In genomic region chr5:121843138-121843905, GRCm38 (mm10) we compare ENCODE assay signal across 8 mouse cellular contexts. TPM values are rescaled to one million over a fixed set of nuclear protein-coding genes. Genes with fewer than 3 reads are reported as not detected.
DNase-seq lines count a peak whose midpoint lies in the region; ATAC-seq and TF ChIP-seq lines count a peak whose summit lies in the region.

No protein-coding gene starts in this region.

- TF ChIP-seq EP300 in ES-Bruce4 (IDR thresholded peaks at IDR 0.05; ENCODE audit: insufficient read depth, low read depth, low read length), result no peak

- 15% methylated on average over 17 of the region's 17 CpGs for WGBS in heart, embryonic 10.5 days
- 12% methylated on average over 17 of the region's 17 CpGs for WGBS in forebrain, embryonic 16.5 days
- 14% methylated on average over 17 of the region's 17 CpGs for WGBS in liver, embryonic 15.5 days (ENCODE audit: insufficient replicate concordance)

- intact Hi-C loops in heart, postnatal 25 days (cut with DNase I), result loop anchor here (5.0 to 10.0 kb wide), 2 partner anchors 49 to 131 kb away; partner anchors contain the start of gene Atxn2

- DNase-seq in heart, embryonic 10.5 days (ENCODE audit: low spot score), result no peak
- no peak for DNase-seq in heart, postnatal 25 days (ENCODE audit: low spot score)
- DNase-seq in layer of hippocampus, adult 11-12 months (ENCODE audit: low spot score), result no peak
- no peak for DNase-seq in thymus, postnatal 14 days

- H3K4me3 ChIP-seq in heart, embryonic 10.5 days, result peak overlapping the region; percentile 67
- peak overlapping the region; percentile 19 for H3K4me3 ChIP-seq in ES-Bruce4 (ENCODE audit: low read depth, low read length)
- H3K4me3 ChIP-seq in forebrain, embryonic 16.5 days (replicated peaks; ENCODE audit: low read length), result peak overlapping the region; percentile 48; the same call in 1 of the 2 replicates
- H3K4me3 ChIP-seq in liver, embryonic 15.5 days (replicated peaks), result peak overlapping the region; percentile 61

- H3K9ac ChIP-seq in ES-Bruce4 (ENCODE audit: low read depth, poor library complexity, severe bottlenecking), result no peak overlapping the region
- H3K9ac ChIP-seq in forebrain, embryonic 16.5 days (replicated peaks; ENCODE audit: low read depth, low read length), result no peak overlapping the region
- peak overlapping the region; percentile 58; the same call in 1 of the 2 replicates for H3K9ac ChIP-seq in liver, embryonic 15.5 days

- no peak for TF ChIP-seq CTCF in ES-Bruce4 (IDR thresholded peaks at IDR 0.05; ENCODE audit: low read depth, low read length)

- H3K36me3 ChIP-seq in heart, embryonic 10.5 days, result no peaks in the 10 kb centered on the region
- H3K36me3 ChIP-seq in ES-Bruce4 (ENCODE audit: control insufficient read depth, insufficient read depth, low read length, poor library complexity, severe bottlenecking), result no peaks in the 10 kb centered on the region
- no peaks in the 10 kb centered on the region for H3K36me3 ChIP-seq in forebrain, embryonic 16.5 days (ENCODE audit: control insufficient read depth, insufficient read depth)
- H3K36me3 ChIP-seq in liver, embryonic 15.5 days (replicated peaks), result no peaks in the 10 kb centered on the region

- no peaks in the 10 kb centered on the region for H3K9me3 ChIP-seq in heart, embryonic 10.5 days
- no peaks in the 10 kb centered on the region for H3K9me3 ChIP-seq in ES-Bruce4 (replicated peaks; ENCODE audit: control insufficient read depth, insufficient read depth, low read length, poor library complexity, severe bottlenecking)
- H3K9me3 ChIP-seq in forebrain, embryonic 16.5 days (ENCODE audit: control insufficient read depth, low read length), result peaks cover 2% of the 10 kb centered on the region; the same call in 1 of the 2 replicates
- H3K9me3 ChIP-seq in liver, embryonic 15.5 days (replicated peaks), result no peaks in the 10 kb centered on the region

- ATAC-seq in forebrain, embryonic 16.5 days, result 0 out of 2 replicates have a peak, but pooled peaks have one; percentile 5
- ATAC-seq in liver, embryonic 15.5 days (ENCODE audit: insufficient read depth), result no peak
- ATAC-seq in monocyte, adult 5-6 weeks (replicated peaks; ENCODE audit: insufficient number of reproducible peaks, low FRiP score, low TSS enrichment, poor library complexity, severe bottlenecking), result no peak

- peak overlapping the region; percentile 71 for H3K4me2 ChIP-seq in forebrain, embryonic 16.5 days (ENCODE audit: low read length)
- peak overlapping the region; percentile 90 for H3K4me2 ChIP-seq in liver, embryonic 15.5 days

- peaks cover 48% of the 10 kb centered on the region for H3K27me3 ChIP-seq in heart, embryonic 10.5 days (ENCODE audit: insufficient read depth, poor library complexity, severe bottlenecking)
- H3K27me3 ChIP-seq in ES-Bruce4 (ENCODE audit: control insufficient read depth, insufficient read depth, low read length, poor library complexity, severe bottlenecking), result no peaks in the 10 kb centered on the region
- peaks cover 20% of the 10 kb centered on the region for H3K27me3 ChIP-seq in forebrain, embryonic 16.5 days (replicated peaks; ENCODE audit: control insufficient read depth, insufficient read depth, low read length)
- H3K27me3 ChIP-seq in liver, embryonic 15.5 days, result peaks cover 64% of the 10 kb centered on the region

- peaks cover 45% of the 10 kb centered on the region for H3K4me1 ChIP-seq in heart, embryonic 10.5 days
- peaks cover 6% of the 10 kb centered on the region for H3K4me1 ChIP-seq in ES-Bruce4 (ENCODE audit: control insufficient read depth, insufficient read depth, low read length)
- peaks cover 19% of the 10 kb centered on the region for H3K4me1 ChIP-seq in forebrain, embryonic 16.5 days (replicated peaks; ENCODE audit: control insufficient read depth, insufficient read depth, low read length)
- H3K4me1 ChIP-seq in liver, embryonic 15.5 days (replicated peaks), result peaks cover 48% of the 10 kb centered on the region

- H3K27ac ChIP-seq in heart, embryonic 10.5 days, result no peak overlapping the region
- H3K27ac ChIP-seq in ES-Bruce4 (ENCODE audit: insufficient read depth, low read length), result no peak overlapping the region
- no peak overlapping the region for H3K27ac ChIP-seq in forebrain, embryonic 16.5 days (ENCODE audit: low read length)
- H3K27ac ChIP-seq in liver, embryonic 15.5 days (replicated peaks), result no peak overlapping the region

- no peak for TF ChIP-seq POLR2A in ES-Bruce4 (IDR thresholded peaks at IDR 0.05; ENCODE audit: insufficient read depth, low read length)

RNA-seq across cellular contexts. Expression of gene Pheta1, which starts 5.5 kb away (rescaled TPM):
- polyA plus RNA-seq in heart, embryonic 10.5 days (2016; fragmentation: Nextera tagmentation; extraction: Ambion mirVana), result 20.1 and 32.4 TPM in 2 replicates
- 10 to 100 TPM; 12.2 to 13.2 TPM for total RNA-seq in heart, postnatal 25 days (2021)
- polyA plus RNA-seq in ES-Bruce4 (2011; ENCODE audit: insufficient read depth, insufficient read length, low read depth, missing spikeins), result 5.8 TPM in 2 replicates
- 55.7 TPM in 2 replicates for polyA plus RNA-seq in forebrain, embryonic 16.5 days (2015; fragmentation: Nextera tagmentation; extraction: Ambion mirVana)
- 3.9 and 4.5 TPM in 2 replicates for polyA plus RNA-seq in liver, embryonic 15.5 days (2015; fragmentation: Nextera tagmentation; extraction: Ambion mirVana)
- 1.6 to 2.0 TPM (median 1.6 TPM) in 3 replicates for total RNA-seq in monocyte, adult 5-6 weeks (2017)

RNA-seq across cellular contexts. Expression of gene Sh2b3, which starts 5.9 kb away (rescaled TPM):
- polyA plus RNA-seq in heart, embryonic 10.5 days (2016; fragmentation: Nextera tagmentation; extraction: Ambion mirVana), result 15.3 and 18.2 TPM in 2 replicates
- 10 to 100 TPM; 20.3 to 27.3 TPM for total RNA-seq in heart, postnatal 25 days (2021)
- 8.0 and 8.5 TPM in 2 replicates for polyA plus RNA-seq in ES-Bruce4 (2011; ENCODE audit: insufficient read depth, insufficient read length, low read depth, missing spikeins)
- polyA plus RNA-seq in forebrain, embryonic 16.5 days (2015; fragmentation: Nextera tagmentation; extraction: Ambion mirVana), result 5.5 and 5.9 TPM in 2 replicates
- polyA plus RNA-seq in liver, embryonic 15.5 days (2015; fragmentation: Nextera tagmentation; extraction: Ambion mirVana), result 6.7 and 7.7 TPM in 2 replicates
- 37.3 to 51.6 TPM (median 46.2 TPM) in 3 replicates for total RNA-seq in monocyte, adult 5-6 weeks (2017)
